ENCODE assay signal across 21 mouse cellular contexts in genomic region chr4:135197857-135198256, GRCm38 (mm10).
DNase-seq lines count a peak whose midpoint lies in the region; ATAC-seq lines count a peak whose summit lies in the region.
"Had no signal": no experiment of that assay in that cellular context is flagged by ENCODE, and none has a peak within 500 bp of the region (broad histone marks: within the 10 kb centered on the region; RNA-seq: fewer than 3 reads in every experiment).

No protein-coding gene starts in this region.

- no peak overlapping the region for H3K27ac ChIP-seq in hindbrain, embryonic 13.5 days
- H3K27ac ChIP-seq: embryonic facial prominence, embryonic 13.5 days; forebrain, embryonic 13.5 days; heart, embryonic 13.5 days; hindbrain, embryonic 12.5 days; hindbrain, postnatal 0 days; intestine, embryonic 15.5 days had no signal

- peaks cover 23% of the 10 kb centered on the region; the same call in 1 of the 2 replicates for H3K27me3 ChIP-seq in hindbrain, embryonic 13.5 days
- H3K27me3 ChIP-seq: forebrain, embryonic 13.5 days; intestine, embryonic 15.5 days had no signal

- no peak overlapping the region for H3K4me3 ChIP-seq in hindbrain, embryonic 13.5 days
- H3K4me3 ChIP-seq: embryonic facial prominence, embryonic 13.5 days; forebrain, embryonic 13.5 days; heart, embryonic 13.5 days; hindbrain, embryonic 12.5 days; intestine, embryonic 15.5 days had no signal

- no peak overlapping the region for H3K9ac ChIP-seq in hindbrain, embryonic 13.5 days
- H3K9ac ChIP-seq: embryonic facial prominence, embryonic 13.5 days; forebrain, embryonic 13.5 days; forebrain, postnatal 0 days; heart, embryonic 13.5 days; hindbrain, embryonic 12.5 days; intestine, embryonic 15.5 days had no signal

- H3K4me2 ChIP-seq in hindbrain, embryonic 13.5 days, result no peak overlapping the region
- H3K4me2 ChIP-seq: embryonic facial prominence, embryonic 13.5 days; forebrain, embryonic 13.5 days; heart, embryonic 13.5 days; hindbrain, embryonic 12.5 days; intestine, embryonic 15.5 days had no signal

- peaks cover 5% of the 10 kb centered on the region for H3K4me1 ChIP-seq in hindbrain, embryonic 13.5 days (replicated peaks)
- H3K4me1 ChIP-seq: forebrain, embryonic 13.5 days; heart, embryonic 13.5 days; hindbrain, embryonic 12.5 days; intestine, embryonic 15.5 days had no signal

- DNase-seq in thymus, postnatal 25 days, result peak; percentile 38
- no peak for DNase-seq in thymus, postnatal 10 days (ENCODE audit: low spot score in 2 of 2)
- peak; percentile 80 for DNase-seq in naive thymus-derived CD4-positive, alpha-beta T cell, adult 2 months (ENCODE audit: low read depth)
- DNase-seq in c-Kit-positive CD71-positive TER-119-positive erythroid progenitor cells, embryonic 14.5 days (ENCODE audit: low spot score), result no peak
- no peak for DNase-seq in heart, postnatal 4 days
- DNase-seq: adrenal gland, postnatal 14 days; cerebellum, adult 18-20 months; cerebellum, adult 9-11 months; cerebellum, postnatal 36 days; forebrain, postnatal 0 days; gastrocnemius, postnatal 14 days; heart, postnatal 36 days had no signal

- H3K36me3 ChIP-seq in hindbrain, embryonic 13.5 days, result no peaks in the 10 kb centered on the region
- H3K36me3 ChIP-seq: embryonic facial prominence, embryonic 13.5 days; G1E; heart, embryonic 13.5 days; hindbrain, embryonic 12.5 days; intestine, embryonic 15.5 days had no signal

- 86% methylated on average over 8 of the region's 8 CpGs for WGBS in hindbrain, embryonic 13.5 days

- ATAC-seq in CD4-positive, CD25-positive, alpha-beta regulatory T cell, adult 4 months, result peak; percentile 56
- no peak for ATAC-seq in hindbrain, embryonic 13.5 days (ENCODE audit: low FRiP score)
- ATAC-seq: forebrain, embryonic 13.5 days; forebrain, postnatal 0 days; hindbrain, postnatal 0 days; intestine, embryonic 15.5 days had no signal

- H3K9me3 ChIP-seq in hindbrain, embryonic 13.5 days, result peaks cover 5% of the 10 kb centered on the region; the same call in 1 of the 2 replicates
- H3K9me3 ChIP-seq: heart, embryonic 13.5 days; intestine, embryonic 15.5 days had no signal

Comparison
In these comparisons a context has a peak if more than half of its experiments do, and no peak if none do; other contexts are left out.
1. DNase-seq: peak in thymus, postnatal 25 days (single experiment) and naive thymus-derived CD4-positive, alpha-beta T cell, adult 2 months (single experiment); none in thymus, postnatal 10 days (0 of 2), c-Kit-positive CD71-positive TER-119-positive erythroid progenitor cells, embryonic 14.5 days (single experiment) and heart, postnatal 4 days (single experiment).